Mouse (Mus musculus) brain, embryonic 14.5 days (tissue): ENCODE results near the gene Gart.

Experiments
- CTCF ChIP-seq: fragments of 200-500 bp; IDR thresholded peaks from 2 replicates; pipeline ENCODE4 v1.5.1; 2012; ENCODE audit warnings: inconsistent platforms, mild to moderate bottlenecking, moderate library complexity, borderline replicate concordance; ENCODE audit not compliant: insufficient read depth, insufficient read length; ENCODE audit errors: extremely low read depth
- POLR2A ChIP-seq: fragments of 200-500 bp; IDR thresholded peaks from 2 replicates; pipeline ENCODE4 v1.6.1; 2012; ENCODE audit warnings: mild to moderate bottlenecking, inconsistent platforms, borderline replicate concordance; ENCODE audit not compliant: poor library complexity, insufficient read depth, insufficient read length, severe bottlenecking; ENCODE audit errors: extremely low read depth

GRCm38 (mm10) chr16:91649246-91649645 lies 2.5 kb upstream of the Gart start:
- no peak for TF ChIP-seq CTCF
- no peak for TF ChIP-seq POLR2A
